Mouse (Mus musculus): ENCODE data around the gene Pes1. TPM values are rescaled to one million over a fixed set of nuclear protein-coding genes. Genes with fewer than 3 reads are reported as not detected.
"Not testable (repeated sequence)": the region's sequence is repeated elsewhere in the genome, so short reads cannot be mapped to it uniquely, and the experiment has no call there.

Pes1 gene
- polyA plus RNA-seq, 2 experiments: 34.2 to 35.4 TPM

DNA sequence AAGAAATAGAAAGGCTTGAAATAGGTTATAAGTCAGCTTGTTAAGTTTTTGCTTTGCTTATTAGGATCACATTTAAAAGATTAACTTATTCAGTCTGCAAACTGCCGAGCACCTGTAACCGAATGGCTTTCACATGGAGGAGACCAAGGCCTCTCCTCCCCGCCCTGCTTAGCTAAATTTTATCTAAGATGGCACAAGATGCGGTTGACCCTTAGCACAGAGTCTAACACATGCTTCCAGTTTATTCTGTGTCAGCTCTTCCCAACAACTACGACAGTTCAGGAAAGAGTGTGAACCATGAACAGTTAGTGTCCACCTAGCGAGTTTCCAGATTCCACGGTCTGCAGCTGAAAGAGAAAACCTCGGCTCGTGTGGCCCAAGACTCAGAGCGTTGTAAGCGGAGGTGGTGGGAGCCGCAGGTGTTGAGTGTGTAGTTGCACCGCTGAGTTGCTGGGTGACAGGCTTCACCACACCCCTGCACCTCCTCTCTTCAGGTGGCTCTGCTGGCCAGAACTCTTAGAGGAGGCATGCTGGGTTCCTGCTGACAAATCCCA is 26.4 kb upstream of the Pes1 start:
- no peak for TF ChIP-seq CTCF (IDR thresholded peaks at IDR 0.05; ENCODE audit: low read depth)
- no peak for TF ChIP-seq EP300 (IDR thresholded peaks at IDR 0.05; ENCODE audit: low read depth)
- no peak overlapping the region for H3K9ac ChIP-seq (replicated peaks)
- no peak overlapping the region for H3K4me3 ChIP-seq (ENCODE audit: insufficient read depth in 1 of 2, low read depth in 2 of 2, low read length in 2 of 2)
- no peak for ATAC-seq (ENCODE audit: insufficient read depth)
- H3K4me2 ChIP-seq (ENCODE audit: low read depth): no peak overlapping the region
- H3K27ac ChIP-seq: no peak overlapping the region
- 68% methylated on average over 13 of the region's 13 CpGs for WGBS (ENCODE audit: insufficient replicate concordance)
- no peak for DNase-seq (ENCODE audit: low read depth in 3 of 3, low spot score in 3 of 3)
- no peaks in the 10 kb centered on the region for H3K36me3 ChIP-seq (replicated peaks; ENCODE audit: control insufficient read depth, insufficient read depth, low read depth)
- no peaks in the 10 kb centered on the region for H3K27me3 ChIP-seq (ENCODE audit: control insufficient read depth, insufficient read depth, low read length)
- no peaks in the 10 kb centered on the region for H3K4me1 ChIP-seq (replicated peaks; ENCODE audit: control insufficient read depth in 2 of 2, insufficient read depth in 2 of 2, low read length in 1 of 2)
- H3K9me3 ChIP-seq (ENCODE audit: control insufficient read depth, low read length): no peaks in the 10 kb centered on the region

DNA sequence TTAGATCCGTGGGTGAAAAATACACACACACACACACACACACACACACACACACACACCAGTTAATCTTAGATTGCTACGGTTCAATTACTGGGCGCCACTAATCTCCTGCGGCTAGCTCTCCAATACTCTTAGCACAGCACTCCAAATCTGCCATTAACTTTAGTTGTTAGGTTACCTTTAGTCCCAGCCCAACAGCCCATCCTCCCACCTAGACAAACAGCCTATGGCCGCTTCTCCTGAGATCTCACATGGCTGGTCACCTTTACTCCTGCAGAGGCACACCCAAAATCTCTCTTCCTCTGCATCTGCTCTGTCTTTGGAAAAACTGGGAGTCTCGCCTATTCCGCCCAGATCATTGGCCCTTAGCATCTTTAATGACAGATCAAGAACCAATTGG is 22.4 kb upstream of the Pes1 start:
- Histone ChIP-seq H3K4me2 (ENCODE audit: low read depth) (no peak overlapping the region), H3K4me3 (ENCODE audit: insufficient read depth in 1 of 2, low read depth in 2 of 2, low read length in 2 of 2) (no peak overlapping the region), H3K9me3 (ENCODE audit: control insufficient read depth, low read length) (no peaks in the 10 kb centered on the region), H3K4me1 (replicated peaks; ENCODE audit: control insufficient read depth in 2 of 2, insufficient read depth in 2 of 2, low read length in 1 of 2) (no peaks in the 10 kb centered on the region), H3K27me3 (ENCODE audit: control insufficient read depth, insufficient read depth, low read length) (no peaks in the 10 kb centered on the region; the same call in 1 of the 2 replicates), H3K36me3 (replicated peaks; ENCODE audit: control insufficient read depth, insufficient read depth, low read depth) (no peaks in the 10 kb centered on the region), H3K9ac (replicated peaks) (no peak overlapping the region), H3K27ac (no peak overlapping the region)
- ATAC-seq (ENCODE audit: insufficient read depth) (no peak), DNase-seq (ENCODE audit: low read depth in 3 of 3, low spot score in 3 of 3) (no peak)
- WGBS (ENCODE audit: insufficient replicate concordance): 62% methylated on average over 7 of the region's 7 CpGs
- TF ChIP-seq CTCF (IDR thresholded peaks at IDR 0.05; ENCODE audit: low read depth) (no peak), EP300 (IDR thresholded peaks at IDR 0.05; ENCODE audit: low read depth) (no peak)

DNA sequence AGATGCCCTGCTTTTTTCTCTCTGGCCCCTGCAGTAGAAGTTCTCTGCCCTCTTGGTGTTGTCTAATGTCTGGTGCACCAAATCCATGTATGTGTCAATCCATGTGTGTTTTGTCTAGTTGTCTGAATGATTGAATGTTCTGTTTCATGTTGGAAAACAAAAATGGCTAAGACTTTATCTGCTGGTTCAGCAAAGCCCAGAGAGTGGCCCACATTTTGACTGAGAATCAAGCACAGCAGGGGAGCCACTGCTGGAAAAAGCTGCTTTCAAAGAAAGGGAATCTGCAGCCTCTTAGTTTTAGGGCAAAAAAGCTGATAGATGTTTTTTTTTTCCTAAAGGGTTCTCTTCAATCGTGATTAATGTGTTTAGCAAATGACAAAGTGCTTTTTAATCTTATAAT is 17.4 kb upstream of the Pes1 start:
- Histone ChIP-seq H3K4me3 (ENCODE audit: insufficient read depth in 1 of 2, low read depth in 2 of 2, low read length in 2 of 2) (no peak overlapping the region), H3K27ac (no peak overlapping the region), H3K9ac (replicated peaks) (no peak overlapping the region), H3K4me1 (replicated peaks; ENCODE audit: control insufficient read depth in 2 of 2, insufficient read depth in 2 of 2, low read length in 1 of 2) (no peaks in the 10 kb centered on the region), H3K9me3 (ENCODE audit: control insufficient read depth, low read length) (no peaks in the 10 kb centered on the region), H3K36me3 (replicated peaks; ENCODE audit: control insufficient read depth, insufficient read depth, low read depth) (no peaks in the 10 kb centered on the region), H3K27me3 (ENCODE audit: control insufficient read depth, insufficient read depth, low read length) (no peaks in the 10 kb centered on the region; the same call in 1 of the 2 replicates), H3K4me2 (ENCODE audit: low read depth) (no peak overlapping the region)
- DNase-seq (ENCODE audit: low read depth in 3 of 3, low spot score in 3 of 3) (no peak), ATAC-seq (ENCODE audit: insufficient read depth) (no peak)
- TF ChIP-seq CTCF (IDR thresholded peaks at IDR 0.05; ENCODE audit: low read depth) (no peak), EP300 (IDR thresholded peaks at IDR 0.05; ENCODE audit: low read depth) (no peak)
- WGBS (ENCODE audit: insufficient replicate concordance): 18% methylated on average over 1 of the region's 1 CpGs

- H3K27me3 ChIP-seq (ENCODE audit: control insufficient read depth, insufficient read depth, low read length); H3K9me3 ChIP-seq (ENCODE audit: control insufficient read depth, low read length); H3K9ac ChIP-seq (replicated peaks); DNase-seq (ENCODE audit: low read depth in 3 of 3, low spot score in 3 of 3); H3K4me1 ChIP-seq (replicated peaks; ENCODE audit: control insufficient read depth in 2 of 2, insufficient read depth in 2 of 2, low read length in 1 of 2); H3K4me3 ChIP-seq (ENCODE audit: insufficient read depth in 1 of 2, low read depth in 2 of 2, low read length in 2 of 2); H3K27ac ChIP-seq; H3K4me2 ChIP-seq (ENCODE audit: low read depth); H3K36me3 ChIP-seq (replicated peaks; ENCODE audit: control insufficient read depth, insufficient read depth, low read depth); ATAC-seq (ENCODE audit: insufficient read depth): not testable (repeated sequence)
- WGBS (ENCODE audit: insufficient replicate concordance): 72% methylated on average over 5 of the region's 5 CpGs
Observed at GRCm38 (mm10) chr11:3954876-3955275, 8.9 kb upstream of the Pes1 start.

GRCm38 (mm10) chr11:3955371-3955770 is 8.4 kb upstream of the Pes1 start:
- H3K36me3 ChIP-seq (replicated peaks; ENCODE audit: control insufficient read depth, insufficient read depth, low read depth); ATAC-seq (ENCODE audit: insufficient read depth); H3K27me3 ChIP-seq (ENCODE audit: control insufficient read depth, insufficient read depth, low read length); H3K4me1 ChIP-seq (replicated peaks; ENCODE audit: control insufficient read depth in 2 of 2, insufficient read depth in 2 of 2, low read length in 1 of 2); H3K4me2 ChIP-seq (ENCODE audit: low read depth); H3K9ac ChIP-seq (replicated peaks); DNase-seq (ENCODE audit: low read depth in 3 of 3, low spot score in 3 of 3); H3K27ac ChIP-seq; H3K4me3 ChIP-seq (ENCODE audit: insufficient read depth in 1 of 2, low read depth in 2 of 2, low read length in 2 of 2); H3K9me3 ChIP-seq (ENCODE audit: control insufficient read depth, low read length): not testable (repeated sequence)
- WGBS (ENCODE audit: insufficient replicate concordance): 56% methylated on average over 4 of the region's 4 CpGs

Data from liver, embryonic 14.5 days (tissue).